Mouse (Mus musculus) megakaryocyte, adult 5-6 weeks (primary cell): Measurements from ENCODE around the gene Spata13. TPM values are rescaled to one million over a fixed set of nuclear protein-coding genes. Genes with fewer than 3 reads are reported as not detected.

Experiments used
- total RNA-seq, 2 experiments: library from RNA; stranded (forward) in 1 of 2; stranded (reverse) in 1 of 2; fragments of 153-499, 151-499 nt in 1 of 2; fragments of 221-1000, 200-1000 nt in 1 of 2; gene quantifications; 2 replicates each; pipeline versions ENCODE4 v1.2.3 to v1.2.4; 2015 to 2017

Spata13 gene
- total RNA-seq, 2 experiments from 2014 or later: 9.4 to 19.0 TPM

Other genes starting within 250 kb of the Spata13 start
- gene C1qtnf9, start 134.1 kb downstream of the Spata13 start, total RNA-seq (2015): not detected in 2 replicates
- not detected in 2 replicates for gene C1qtnf9, start 134.1 kb downstream of the Spata13 start, total RNA-seq (2017)
- gene Mipep, start 150.6 kb downstream of the Spata13 start, total RNA-seq (2015): 6.1 and 7.5 TPM in 2 replicates
- gene Mipep, start 150.6 kb downstream of the Spata13 start, total RNA-seq (2017): 11.4 and 12.0 TPM in 2 replicates